Mouse (Mus musculus): ENCODE data around the gene Tiam1. TPM values are rescaled to one million over a fixed set of nuclear protein-coding genes. Genes with fewer than 3 reads are reported as not detected.
A peak's percentile ranks its signal among the peaks of the same experiment; 100 is the strongest.

Gene Tiam1
- polyA plus RNA-seq, 1 experiment from 2014 or later, result 18.5 TPM

DNA sequence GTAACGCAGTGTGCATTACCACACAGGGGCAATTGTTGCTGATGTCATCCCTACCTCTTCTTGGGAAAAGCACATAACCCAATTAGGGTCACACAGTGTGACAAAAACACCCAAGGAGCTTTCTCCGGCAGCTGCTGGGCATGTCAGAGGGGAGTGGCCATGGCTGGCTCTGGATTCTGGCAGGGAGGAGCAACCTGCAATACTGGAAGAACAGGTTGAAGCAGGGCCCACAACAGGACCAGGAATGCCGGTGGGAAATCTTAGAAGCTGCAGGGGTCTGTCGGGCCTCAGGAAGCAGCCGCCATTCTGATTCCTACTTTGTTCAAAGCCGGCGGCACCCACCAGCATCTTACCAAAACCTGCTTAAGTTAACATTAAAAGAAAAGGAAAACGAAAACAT, 189.0 kb downstream of the Tiam1 start:
- H3K36me3 ChIP-seq (ENCODE audit: insufficient read depth), result no peaks in the 10 kb centered on the region
- H3K4me3 ChIP-seq (ENCODE audit: low read depth, low read length), result no peak overlapping the region
- peak; percentile 67 for DNase-seq
- peak overlapping the region; percentile 63; the same call in 1 of the 2 replicates for H3K27ac ChIP-seq (ENCODE audit: low read depth)
- 0 out of 2 replicates have a peak, but pooled peaks cover 5% of the 10 kb centered on the region for H3K4me1 ChIP-seq (ENCODE audit: insufficient read depth)
- H3K9ac ChIP-seq, result no peak overlapping the region
- H3K9me3 ChIP-seq (ENCODE audit: low read depth, low read length), result no peaks in the 10 kb centered on the region
- no peak for TF ChIP-seq CTCF (IDR thresholded peaks at IDR 0.05; ENCODE audit: low read depth)
- WGBS, result 48% methylated on average over 8 of the region's 8 CpGs
- H3K27me3 ChIP-seq (ENCODE audit: insufficient read depth, low read length), result no peaks in the 10 kb centered on the region
- peak overlapping the region; percentile 20; the same call in 1 of the 2 replicates for H3K4me2 ChIP-seq
- ATAC-seq (ENCODE audit: insufficient read depth), result peak; percentile 68; the same call in 1 of the 2 replicates

DNA sequence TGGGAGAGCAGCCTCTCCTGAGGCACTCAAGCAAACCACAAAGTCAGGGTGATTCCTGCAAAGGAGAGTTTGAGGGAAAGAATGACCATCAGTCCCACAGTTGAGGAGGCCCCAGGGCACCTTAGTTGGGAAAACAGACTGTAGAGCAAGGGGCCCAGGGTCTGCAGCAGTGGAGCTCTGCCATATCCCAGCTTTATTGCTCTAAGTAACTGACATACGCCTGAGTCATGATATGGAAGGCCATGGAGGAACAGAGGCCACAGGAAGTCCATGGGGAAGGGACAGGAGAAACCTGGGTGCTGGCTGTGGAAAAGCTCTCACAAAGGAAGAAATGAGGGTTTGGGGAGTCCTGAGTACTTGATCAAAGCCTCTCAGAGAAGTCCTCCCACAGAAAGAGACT, 189.5 kb downstream of the Tiam1 start:
- DNase-seq, result no peak
- WGBS, result 92% methylated on average over 1 of the region's 1 CpGs
- H3K9me3 ChIP-seq (ENCODE audit: low read depth, low read length), result no peaks in the 10 kb centered on the region
- H3K4me3 ChIP-seq (ENCODE audit: low read depth, low read length), result no peak overlapping the region
- TF ChIP-seq CTCF (IDR thresholded peaks at IDR 0.05; ENCODE audit: low read depth), result no peak
- no peak overlapping the region for H3K9ac ChIP-seq
- 0 out of 2 replicates have a peak, but pooled peaks cover 4% of the 10 kb centered on the region for H3K4me1 ChIP-seq (ENCODE audit: insufficient read depth)
- peak overlapping the region; percentile 20; the same call in 1 of the 2 replicates for H3K4me2 ChIP-seq
- H3K27ac ChIP-seq (ENCODE audit: low read depth), result peak overlapping the region; percentile 63
- no peaks in the 10 kb centered on the region for H3K27me3 ChIP-seq (ENCODE audit: insufficient read depth, low read length)
- no peaks in the 10 kb centered on the region for H3K36me3 ChIP-seq (ENCODE audit: insufficient read depth)
- ATAC-seq (ENCODE audit: insufficient read depth), result 0 out of 2 replicates have a peak, but pooled peaks have one; percentile 7

DNA sequence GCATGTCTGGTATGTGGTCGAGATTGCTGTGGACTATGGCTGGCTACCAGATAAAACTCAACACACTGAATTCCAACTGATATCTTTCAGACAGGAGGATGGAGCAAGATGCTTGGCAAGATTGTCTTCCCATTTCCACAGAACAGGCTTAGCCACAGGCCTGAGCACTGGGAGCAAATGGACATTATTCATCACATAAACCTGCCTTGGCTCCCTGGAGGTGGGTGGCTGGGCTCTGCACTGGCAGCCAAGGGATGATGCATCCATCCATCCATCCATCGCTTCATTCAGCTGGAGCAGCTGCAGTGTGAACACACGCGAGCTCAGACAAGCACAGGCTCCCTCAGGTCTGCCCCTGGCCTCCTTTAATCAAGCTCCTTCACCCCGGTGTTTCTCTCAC, 190.7 kb downstream of the Tiam1 start:
- H3K9me3 ChIP-seq (ENCODE audit: low read depth, low read length), result no peaks in the 10 kb centered on the region
- no peak for TF ChIP-seq CTCF (IDR thresholded peaks at IDR 0.05; ENCODE audit: low read depth)
- no peak overlapping the region for H3K4me2 ChIP-seq
- H3K9ac ChIP-seq, result no peak overlapping the region
- WGBS, result 80% methylated on average over 5 of the region's 5 CpGs
- ATAC-seq (ENCODE audit: insufficient read depth) (no peak), DNase-seq (no peak)
- H3K4me3 ChIP-seq (ENCODE audit: low read depth, low read length), result no peak overlapping the region
- no peaks in the 10 kb centered on the region for H3K4me1 ChIP-seq (ENCODE audit: insufficient read depth)
- H3K36me3 ChIP-seq (ENCODE audit: insufficient read depth), result no peaks in the 10 kb centered on the region
- no peaks in the 10 kb centered on the region for H3K27me3 ChIP-seq (ENCODE audit: insufficient read depth, low read length)
- H3K27ac ChIP-seq (ENCODE audit: low read depth), result no peak overlapping the region

DNA sequence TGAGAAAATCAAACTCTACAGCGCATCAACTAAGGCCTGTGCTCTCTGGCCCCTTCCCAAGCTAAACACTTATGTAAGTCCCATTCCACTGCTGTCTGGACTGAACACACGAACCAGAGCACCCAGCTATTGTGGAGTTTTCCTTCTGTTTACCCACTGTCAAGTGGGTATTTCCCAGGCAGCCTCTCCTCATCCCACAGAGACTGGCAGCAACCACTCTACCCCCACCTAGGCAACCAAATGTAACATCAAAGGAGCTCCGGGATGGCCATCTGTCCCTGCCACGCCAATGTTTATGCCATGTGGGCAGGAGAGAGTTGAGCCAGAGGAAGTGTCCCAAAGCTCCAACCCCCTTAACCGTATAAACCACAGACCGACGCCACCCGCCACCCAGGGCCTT, 192.8 kb downstream of the Tiam1 start:
- no peak for TF ChIP-seq CTCF (IDR thresholded peaks at IDR 0.05; ENCODE audit: low read depth)
- peak; percentile 58 for DNase-seq
- Histone ChIP-seq H3K4me2 (no peak overlapping the region), H3K36me3 (ENCODE audit: insufficient read depth) (no peaks in the 10 kb centered on the region), H3K4me3 (ENCODE audit: low read depth, low read length) (no peak overlapping the region), H3K9me3 (ENCODE audit: low read depth, low read length) (no peaks in the 10 kb centered on the region), H3K27ac (ENCODE audit: low read depth) (no peak overlapping the region; the same call in 1 of the 2 replicates), H3K4me1 (ENCODE audit: insufficient read depth) (no peaks in the 10 kb centered on the region), H3K27me3 (ENCODE audit: insufficient read depth, low read length) (no peaks in the 10 kb centered on the region), H3K9ac (no peak overlapping the region)
- ATAC-seq (ENCODE audit: insufficient read depth), result peak; percentile 82
- WGBS, result 40% methylated on average over 8 of the region's 8 CpGs

DNA sequence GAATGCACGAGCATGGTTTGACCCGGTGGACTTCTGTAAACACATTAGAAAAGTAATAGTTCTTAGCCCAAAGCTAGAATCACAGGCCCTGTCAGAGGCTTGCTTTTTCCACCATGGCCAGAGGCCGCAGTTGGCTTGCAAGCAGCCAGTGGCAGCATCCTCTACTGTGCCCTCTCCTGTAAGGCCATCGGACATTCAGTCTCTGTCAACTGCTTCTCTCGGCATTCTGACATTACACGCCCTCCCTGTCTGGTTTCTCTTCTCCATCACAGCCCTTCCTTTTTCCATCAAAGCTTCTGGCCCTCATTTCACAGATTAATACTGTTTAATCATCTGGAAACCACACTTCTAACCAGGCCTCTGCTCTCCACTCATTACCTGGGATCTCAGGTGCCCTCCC, 193.3 kb downstream of the Tiam1 start:
- WGBS, result 53% methylated on average over 6 of the region's 6 CpGs
- TF ChIP-seq CTCF (IDR thresholded peaks at IDR 0.05; ENCODE audit: low read depth), result no peak

DNA sequence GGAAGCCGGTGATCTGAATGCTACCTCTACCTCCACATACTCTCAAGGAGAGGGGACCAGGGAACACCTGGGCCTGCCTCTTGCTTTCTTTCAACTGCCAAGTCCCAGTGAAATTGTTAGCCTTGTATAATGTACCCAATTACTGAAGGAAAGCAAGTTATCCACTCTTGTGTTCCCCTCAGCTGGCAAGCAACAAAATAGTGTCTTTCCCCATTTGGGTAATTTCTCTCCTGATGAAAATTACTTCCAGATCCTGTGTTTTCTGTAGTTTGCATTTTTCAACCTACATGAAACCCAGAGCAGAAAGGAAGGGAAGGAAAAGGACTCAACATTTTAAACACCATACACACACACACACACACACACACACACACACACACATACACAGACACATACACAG, 195.5 kb downstream of the Tiam1 start:
- Histone ChIP-seq H3K4me1 (ENCODE audit: insufficient read depth) (peaks cover 8% of the 10 kb centered on the region), H3K9ac (no peak overlapping the region), H3K36me3 (ENCODE audit: insufficient read depth) (no peaks in the 10 kb centered on the region), H3K9me3 (ENCODE audit: low read depth, low read length) (no peaks in the 10 kb centered on the region), H3K4me3 (ENCODE audit: low read depth, low read length) (no peak overlapping the region), H3K27ac (ENCODE audit: low read depth) (no peak overlapping the region), H3K27me3 (ENCODE audit: insufficient read depth, low read length) (no peaks in the 10 kb centered on the region), H3K4me2 (no peak overlapping the region)
- DNase-seq, result no peak
- ATAC-seq (ENCODE audit: insufficient read depth), result no peak
- TF ChIP-seq CTCF (IDR thresholded peaks at IDR 0.05; ENCODE audit: low read depth), result no peak
- WGBS, result 96% methylated on average over 1 of the region's 1 CpGs

More for the DNA sequence above, 193.3 kb downstream of the Tiam1 start:
- H3K27me3 ChIP-seq (ENCODE audit: insufficient read depth, low read length), result no peaks in the 10 kb centered on the region
- no peaks in the 10 kb centered on the region for H3K4me1 ChIP-seq (ENCODE audit: insufficient read depth)
- H3K4me3 ChIP-seq (ENCODE audit: low read depth, low read length), result no peak overlapping the region
- H3K9ac ChIP-seq, result no peak overlapping the region
- no peak for ATAC-seq (ENCODE audit: insufficient read depth)
- H3K36me3 ChIP-seq (ENCODE audit: insufficient read depth), result no peaks in the 10 kb centered on the region
- H3K4me2 ChIP-seq, result no peak overlapping the region
- DNase-seq, result no peak
- no peak overlapping the region; the same call in 1 of the 2 replicates for H3K27ac ChIP-seq (ENCODE audit: low read depth)
- H3K9me3 ChIP-seq (ENCODE audit: low read depth, low read length), result no peaks in the 10 kb centered on the region

DNA sequence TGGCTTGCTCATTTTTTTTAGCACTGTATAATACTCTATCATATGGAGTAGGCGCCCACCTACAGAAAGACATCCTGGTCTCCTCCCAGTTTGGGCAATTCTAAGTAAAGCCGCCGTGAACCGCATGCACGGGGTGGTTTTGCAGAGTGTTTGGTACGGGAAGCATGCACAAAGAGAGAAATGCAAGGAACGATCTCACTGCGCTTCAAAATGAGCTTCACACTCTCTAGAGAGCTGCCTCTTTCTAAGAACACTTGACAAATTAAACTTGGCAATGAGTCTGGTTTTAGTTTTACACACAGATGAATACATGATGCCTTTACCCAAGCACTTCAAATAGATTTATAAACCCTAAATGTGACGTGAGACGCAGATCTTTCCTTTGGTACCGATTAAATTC, 196.8 kb downstream of the Tiam1 start:
- 90% methylated on average over 11 of the region's 11 CpGs for WGBS
- H3K4me1 ChIP-seq (ENCODE audit: insufficient read depth), result peaks cover 8% of the 10 kb centered on the region
- TF ChIP-seq CTCF (IDR thresholded peaks at IDR 0.05; ENCODE audit: low read depth), result no peak

More for the DNA sequence above, 196.8 kb downstream of the Tiam1 start:
- Histone ChIP-seq H3K27ac (ENCODE audit: low read depth) (no peak overlapping the region), H3K27me3 (ENCODE audit: insufficient read depth, low read length) (no peaks in the 10 kb centered on the region), H3K4me3 (ENCODE audit: low read depth, low read length) (no peak overlapping the region), H3K9me3 (ENCODE audit: low read depth, low read length) (no peaks in the 10 kb centered on the region), H3K36me3 (ENCODE audit: insufficient read depth) (no peaks in the 10 kb centered on the region), H3K4me2 (no peak overlapping the region), H3K9ac (no peak overlapping the region)
- no peak for ATAC-seq (ENCODE audit: insufficient read depth)
- DNase-seq, result no peak

Data from lung, embryonic 14.5 days (tissue).